Mouse (Mus musculus) CH12.LX (cell line): ENCODE results near the gene Fhl2.

ENCODE experiments used
- CHD2 ChIP-seq: IDR thresholded peaks from 2 replicates; pipeline ENCODE4 v1.6.1; 2011; ENCODE audit warnings: low read length, improper control_type of control experiment
- CTCF ChIP-seq, 2 experiments: IDR thresholded peaks in 1 of 2; conservative IDR thresholded peaks in 1 of 2; 2 replicates each; pipeline ENCODE4 v1.5.1; 2011 to 2012; ENCODE audit warnings: low read depth in 2 of 2, low read length in 2 of 2, improper control_type of control experiment in 1 of 2, inconsistent platforms in 1 of 2, mild to moderate bottlenecking in 1 of 2, moderate library complexity in 1 of 2
- MEF2A ChIP-seq: IDR thresholded peaks from 2 replicates; pipeline ENCODE4 v1.6.1; 2014; ENCODE audit warnings: low read depth, mild to moderate bottlenecking, inconsistent platforms, low read length, improper control_type of control experiment, borderline replicate concordance

DNA sequence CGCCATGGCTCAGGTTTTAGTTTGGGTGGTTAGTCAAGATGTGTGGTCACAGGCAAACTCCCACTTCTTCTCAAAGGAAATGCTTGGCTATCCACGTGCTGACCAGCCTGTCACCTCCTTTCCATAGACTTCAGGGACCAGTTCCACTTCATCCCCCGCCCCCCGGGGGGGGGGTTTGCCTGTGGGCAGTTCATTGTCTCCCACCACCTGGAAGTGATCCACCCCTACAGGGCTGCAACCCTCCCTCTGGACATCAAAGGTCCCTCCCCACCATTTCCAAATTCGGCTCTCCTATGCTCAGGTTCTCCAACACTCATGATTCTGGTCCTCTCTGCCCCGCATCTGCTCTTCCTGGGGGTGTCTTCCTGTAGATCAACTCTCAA lies 33.7 kb downstream of the Fhl2 start:
- TF ChIP-seq CTCF (conservative IDR thresholded peaks at IDR 0.05 in 1 of 2, IDR thresholded peaks at IDR 0.05 in 1 of 2; ENCODE audit: low read depth in 2 of 2, low read length in 2 of 2) (no peak), MEF2A (no peak), CHD2 (no peak)
